8 mouse cellular contexts compared by ENCODE assay signal in the genomic region with DNA sequence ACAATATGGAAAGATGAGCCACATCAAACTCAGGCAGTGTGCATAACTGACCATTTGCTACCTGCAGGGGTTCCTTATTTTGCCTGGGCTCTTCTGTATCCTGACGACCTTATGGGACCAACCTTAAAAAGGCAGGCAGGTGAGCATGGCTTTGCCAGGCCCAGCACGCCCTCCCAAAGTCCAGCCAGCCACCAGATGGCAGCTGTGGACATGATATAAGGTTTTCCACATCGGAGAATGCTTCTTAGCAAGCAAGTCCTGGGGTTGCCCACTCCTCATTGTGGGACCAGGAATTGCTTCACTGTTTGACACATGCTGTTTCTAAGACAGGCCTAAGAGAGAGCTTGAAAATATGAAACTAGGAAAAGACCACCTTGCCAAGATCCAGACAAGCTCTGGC. TPM values are rescaled to one million over a fixed set of nuclear protein-coding genes. Genes with fewer than 3 reads are reported as not detected.
A peak's percentile ranks its signal among the peaks of the same experiment; 100 is the strongest.
DNase-seq lines count a peak whose midpoint lies in the region; ATAC-seq and TF ChIP-seq lines count a peak whose summit lies in the region.

No protein-coding gene starts in this region.

- 0 out of 2 replicates have a peak, but pooled peaks have one; percentile 20 for ATAC-seq in hindbrain, embryonic 16.5 days
- no peak for ATAC-seq in neural tube, embryonic 15.5 days (ENCODE audit: low FRiP score)

- no peaks in the 10 kb centered on the region for H3K4me1 ChIP-seq in hindbrain, embryonic 16.5 days (ENCODE audit: control insufficient read depth, insufficient read depth, low read depth, low read length)
- H3K4me1 ChIP-seq in hindbrain, embryonic 10.5 days (replicated peaks) = peaks cover 5% of the 10 kb centered on the region; the same call in 1 of the 2 replicates
- H3K4me1 ChIP-seq in embryonic fibroblast, embryonic 13.5 days (ENCODE audit: control insufficient read depth, insufficient read depth, low read length) = no peaks in the 10 kb centered on the region
- H3K4me1 ChIP-seq in neural tube, embryonic 15.5 days = no peaks in the 10 kb centered on the region

- no peaks in the 10 kb centered on the region; the same call in 1 of the 2 replicates for H3K9me3 ChIP-seq in hindbrain, embryonic 16.5 days (ENCODE audit: control insufficient read depth, low read length)
- H3K9me3 ChIP-seq in hindbrain, embryonic 10.5 days = peaks cover 3% of the 10 kb centered on the region; the same call in 1 of the 2 replicates
- H3K9me3 ChIP-seq in neural tube, embryonic 15.5 days (replicated peaks) = no peaks in the 10 kb centered on the region

- H3K27ac ChIP-seq in hindbrain, embryonic 16.5 days (ENCODE audit: low read depth, low read length) = no peak overlapping the region
- no peak overlapping the region for H3K27ac ChIP-seq in hindbrain, embryonic 10.5 days
- H3K27ac ChIP-seq in embryonic fibroblast, embryonic 13.5 days (ENCODE audit: insufficient read depth, low read length) = no peak overlapping the region
- H3K27ac ChIP-seq in neural tube, embryonic 15.5 days (replicated peaks) = no peak overlapping the region

- DNase-seq in hindbrain, embryonic 10.5 days (ENCODE audit: low spot score) = no peak
- peak; percentile 52 for DNase-seq in 3T3-L1 (ENCODE audit: low read depth, low spot score)
- DNase-seq in MN1 (ENCODE audit: low spot score) = peak; percentile 50
- DNase-seq in ovary, postnatal 14 days (ENCODE audit: low spot score) = no peak
- no peak for DNase-seq in gastrocnemius, adult 18-20 months (ENCODE audit: low spot score)

- TF ChIP-seq POLR2A in embryonic fibroblast, embryonic 13.5 days (IDR thresholded peaks at IDR 0.05; ENCODE audit: low read depth, low read length) = no peak

- 40% methylated on average over 3 of the region's 3 CpGs for WGBS in hindbrain, embryonic 16.5 days
- WGBS in hindbrain, embryonic 10.5 days = 32% methylated on average over 3 of the region's 3 CpGs
- WGBS in neural tube, embryonic 15.5 days = 34% methylated on average over 3 of the region's 3 CpGs

- H3K36me3 ChIP-seq in hindbrain, embryonic 16.5 days (ENCODE audit: control insufficient read depth, insufficient read depth, low read length) = no peaks in the 10 kb centered on the region
- no peaks in the 10 kb centered on the region for H3K36me3 ChIP-seq in hindbrain, embryonic 10.5 days
- H3K36me3 ChIP-seq in neural tube, embryonic 15.5 days = no peaks in the 10 kb centered on the region

- no peak overlapping the region for H3K4me2 ChIP-seq in hindbrain, embryonic 16.5 days (ENCODE audit: low read length)
- no peak overlapping the region for H3K4me2 ChIP-seq in neural tube, embryonic 15.5 days

- H3K4me3 ChIP-seq in hindbrain, embryonic 16.5 days (ENCODE audit: low read length) = no peak overlapping the region
- H3K4me3 ChIP-seq in hindbrain, embryonic 10.5 days = no peak overlapping the region
- H3K4me3 ChIP-seq in embryonic fibroblast, embryonic 13.5 days (ENCODE audit: insufficient read depth, low read length) = no peak overlapping the region
- H3K4me3 ChIP-seq in neural tube, embryonic 15.5 days (replicated peaks) = no peak overlapping the region

- peak; percentile 69 for TF ChIP-seq CTCF in embryonic fibroblast, embryonic 13.5 days (IDR thresholded peaks at IDR 0.05; ENCODE audit: borderline replicate concordance, insufficient read depth, low read length)

- no peak overlapping the region for H3K9ac ChIP-seq in hindbrain, embryonic 16.5 days (ENCODE audit: low read depth, low read length)
- no peak overlapping the region for H3K9ac ChIP-seq in neural tube, embryonic 15.5 days (replicated peaks)

- no peaks in the 10 kb centered on the region for H3K27me3 ChIP-seq in hindbrain, embryonic 16.5 days (replicated peaks; ENCODE audit: control insufficient read depth, insufficient read depth, low read length)
- H3K27me3 ChIP-seq in hindbrain, embryonic 10.5 days (ENCODE audit: insufficient read depth, poor library complexity, severe bottlenecking) = no peaks in the 10 kb centered on the region
- H3K27me3 ChIP-seq in neural tube, embryonic 15.5 days (replicated peaks) = no peaks in the 10 kb centered on the region

RNA-seq across cellular contexts. Expression of a gene that starts 55.5 kb away (rescaled TPM):
- polyA plus RNA-seq in hindbrain, embryonic 16.5 days (2015; fragmentation: Nextera tagmentation; extraction: Ambion mirVana) = 34.8 and 36.2 TPM in 2 replicates
- polyA plus RNA-seq in hindbrain, embryonic 10.5 days (2016; fragmentation: Nextera tagmentation; extraction: Ambion mirVana) = 1.0 and 2.5 TPM in 2 replicates
- 1.3 and 1.5 TPM in 2 replicates for polyA plus RNA-seq in embryonic fibroblast, embryonic 13.5 days (2011; ENCODE audit: insufficient read length, low read depth, missing spikeins)
- total RNA-seq in gastrocnemius, adult 18-20 months (2021) = 1 to 10 TPM; 1.1 to 1.3 TPM
- 28.8 and 33.9 TPM in 2 replicates for polyA plus RNA-seq in neural tube, embryonic 15.5 days (2015; fragmentation: Nextera tagmentation; extraction: Ambion mirVana)

Comparison
In these comparisons a context has a peak if more than half of its experiments do, and no peak if none do; other contexts are left out.
1. DNase-seq: peak in 3T3-L1 (single experiment) and MN1 (single experiment); none in hindbrain, embryonic 10.5 days (single experiment), ovary, postnatal 14 days (single experiment) and gastrocnemius, adult 18-20 months (single experiment).